Mouse (Mus musculus) embryo, embryonic 9.5 days (tissue): ENCODE results near the gene Ank3.

Experiments
- DNase-seq: peaks from one replicate; pipeline ENCODE4 v3.0.0-alpha.2; 2017; ENCODE audit errors: extremely low spot score

Ank3 gene

DNA sequence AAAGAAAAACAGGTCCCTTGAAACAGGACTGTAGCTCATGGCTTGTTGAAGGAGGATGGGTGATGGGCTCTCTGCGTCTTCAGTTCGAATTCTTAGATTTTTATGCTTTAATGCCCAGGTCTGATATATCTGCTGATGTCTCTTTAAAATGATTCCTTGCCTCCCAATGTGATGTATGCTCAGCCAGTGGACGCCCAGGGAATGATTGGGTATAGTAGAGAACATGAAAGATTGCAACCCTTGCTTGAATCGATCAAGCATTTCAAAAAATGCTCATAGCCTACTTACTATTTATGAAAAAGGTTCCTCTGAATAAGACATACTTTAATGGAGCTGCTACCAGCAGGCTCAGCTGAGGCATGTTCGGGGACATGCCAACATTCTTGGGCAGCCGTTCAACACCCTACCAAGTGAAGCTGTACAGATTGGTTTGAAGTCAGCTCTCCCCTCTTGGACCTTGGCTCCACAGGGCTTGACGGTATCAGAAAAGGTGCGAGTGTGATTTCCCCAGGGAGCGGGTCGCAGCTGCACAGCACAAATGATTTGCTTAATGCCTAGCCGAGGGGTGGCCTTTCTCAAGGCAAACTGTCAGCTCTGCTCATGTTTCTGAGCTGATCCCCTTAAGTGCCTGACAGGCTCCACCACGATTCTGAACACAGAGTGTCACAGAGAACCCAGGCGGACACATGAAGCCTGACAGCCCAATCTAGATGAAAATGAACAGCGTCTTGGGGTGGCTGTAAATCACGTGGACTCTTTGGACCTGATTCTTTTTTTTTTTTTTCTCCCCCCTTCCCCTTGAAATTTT is 136.8 kb downstream of the Ank3 start:
- DNase-seq, result no peak

DNA sequence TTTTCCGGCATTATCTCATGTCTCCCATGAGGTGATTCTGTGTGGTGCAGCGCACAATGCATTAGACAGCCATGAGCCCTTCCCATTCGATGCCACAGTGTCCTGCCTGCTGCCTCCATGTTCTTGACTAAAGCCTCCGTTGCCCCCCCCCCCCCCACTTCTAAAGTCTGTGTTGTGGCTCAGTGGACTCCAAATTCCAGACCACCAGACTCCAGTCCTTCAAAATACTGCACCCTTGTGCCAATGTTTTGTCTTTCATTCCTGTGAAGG is 137.3 kb downstream of the Ank3 start:
- DNase-seq, result no peak

DNA sequence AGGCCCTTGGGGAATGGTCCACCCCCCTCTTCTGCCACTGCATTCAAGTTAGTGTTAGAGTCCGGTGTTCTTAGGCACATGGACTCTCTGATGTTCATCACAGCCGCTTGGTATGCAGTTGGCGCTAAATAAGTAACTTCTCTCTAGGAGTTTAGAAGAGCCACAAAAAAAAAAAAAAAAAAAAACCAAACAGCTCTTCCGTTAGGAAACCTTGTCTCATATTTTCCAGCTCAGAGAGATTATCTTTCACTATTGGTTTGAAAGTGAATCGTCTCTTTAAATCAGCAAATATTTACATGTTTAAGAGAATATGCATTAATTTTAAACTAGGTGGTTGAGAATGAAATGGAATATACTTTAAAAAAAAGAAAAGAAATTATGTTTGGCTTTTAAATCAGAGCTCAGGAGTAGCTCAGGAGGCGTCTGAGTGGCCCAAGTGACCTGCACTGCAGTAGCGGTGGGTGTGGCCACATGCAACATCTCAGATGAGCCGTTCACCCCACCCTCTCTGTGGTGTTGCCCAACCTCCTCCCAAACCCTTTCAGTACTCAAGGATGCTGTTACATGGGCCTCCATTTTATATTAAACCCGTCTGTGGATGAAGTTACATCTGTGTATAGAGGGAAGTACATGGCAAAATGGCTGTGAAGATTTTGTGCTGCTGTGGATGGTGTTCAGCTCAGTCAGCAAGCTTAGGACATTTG is 138.0 kb downstream of the Ank3 start:
- DNase-seq, result no peak

DNA sequence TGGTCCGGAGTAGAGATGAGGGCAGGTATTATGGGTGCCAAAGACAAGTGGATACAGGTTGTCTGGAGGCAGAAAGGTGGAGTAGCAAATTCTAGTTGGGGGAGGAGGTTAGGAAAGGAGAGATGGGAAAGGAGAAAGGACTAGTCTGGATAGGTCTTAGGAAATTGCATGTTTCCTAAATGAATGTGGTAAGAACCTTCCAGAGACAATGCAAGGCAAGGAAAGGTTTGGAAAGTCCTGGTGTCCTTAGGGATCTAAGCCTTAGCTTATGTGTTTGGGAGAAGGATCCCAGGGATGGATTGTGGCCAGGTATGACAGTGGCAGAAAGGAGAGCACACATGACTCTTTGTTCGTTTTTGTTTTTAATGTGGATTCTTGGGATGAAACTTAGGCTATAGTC is 139.7 kb downstream of the Ank3 start:
- DNase-seq, result no peak

DNA sequence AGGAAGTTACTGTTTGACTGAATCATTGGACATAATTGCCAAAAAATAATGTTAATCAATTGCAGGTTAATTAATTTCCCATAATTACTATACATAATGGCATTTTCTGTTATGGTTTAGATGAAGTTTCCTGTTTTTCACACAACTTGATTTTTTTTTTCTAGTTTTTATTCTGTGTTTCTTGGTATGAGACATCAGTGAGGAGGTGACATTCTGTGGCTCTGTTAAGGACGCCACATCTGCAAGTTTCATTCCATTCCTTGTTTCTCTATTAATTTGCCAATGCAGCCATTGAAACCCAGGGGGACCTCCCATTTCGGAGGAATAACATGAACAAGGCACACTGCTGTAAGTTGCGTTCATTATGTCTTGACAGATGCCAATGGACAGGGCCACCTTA is 143.9 kb downstream of the Ank3 start:
- DNase-seq, result no peak

DNA sequence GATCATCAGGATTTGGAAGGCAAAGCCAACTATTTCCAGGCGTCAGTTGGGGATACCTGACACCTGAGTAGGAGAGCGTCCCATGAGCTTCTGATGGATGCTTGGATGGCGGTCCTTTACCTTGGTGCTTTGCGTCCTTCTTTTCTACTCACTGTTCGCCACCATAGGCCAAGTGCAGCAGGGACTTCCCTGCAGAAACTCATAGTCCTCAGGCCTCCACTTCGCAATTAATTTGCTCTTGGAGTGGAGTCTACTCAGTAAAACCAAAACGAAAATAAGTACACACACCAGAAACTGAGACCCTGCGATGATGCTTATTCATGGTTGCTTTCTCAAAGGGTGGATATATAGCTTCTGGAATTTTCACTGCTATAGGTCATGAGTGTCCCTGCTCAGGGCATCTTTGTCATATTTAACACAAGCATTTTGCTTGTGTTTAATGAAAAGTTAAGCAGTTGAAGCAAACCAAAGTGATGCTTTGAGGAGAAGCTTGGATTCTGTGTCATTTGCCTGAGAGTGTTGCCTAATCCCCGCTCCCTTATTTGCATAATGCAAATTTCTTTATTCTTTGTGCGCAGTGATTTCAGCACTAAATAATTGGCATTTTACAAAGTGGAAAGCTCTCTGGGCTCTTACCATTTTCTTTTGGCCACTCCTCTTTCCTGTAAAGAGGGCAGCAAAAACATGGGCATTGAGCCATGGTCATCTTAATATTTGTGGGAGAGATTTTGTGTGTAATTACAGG is 145.5 kb downstream of the Ank3 start:
- DNase-seq, result no peak

DNA sequence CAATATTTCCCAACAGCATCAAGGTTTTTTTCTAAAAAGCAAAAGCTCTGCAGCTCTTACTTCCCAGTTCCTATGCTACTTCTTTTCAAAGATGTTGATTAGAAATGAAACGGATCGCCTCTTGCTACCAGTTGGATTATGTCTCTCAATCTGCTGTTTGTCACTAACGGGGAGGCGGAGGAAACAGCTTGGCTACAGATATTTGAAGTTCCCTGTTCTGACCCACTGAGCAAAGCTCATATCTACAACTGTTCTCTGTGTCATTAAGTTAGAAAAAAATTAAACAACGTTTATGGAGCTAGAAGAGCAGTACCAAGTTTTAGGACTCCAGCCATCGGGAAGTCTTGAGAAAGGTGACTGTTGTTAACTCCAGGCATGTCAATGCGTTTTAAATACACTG is 146.1 kb downstream of the Ank3 start:
- DNase-seq, result no peak

DNA sequence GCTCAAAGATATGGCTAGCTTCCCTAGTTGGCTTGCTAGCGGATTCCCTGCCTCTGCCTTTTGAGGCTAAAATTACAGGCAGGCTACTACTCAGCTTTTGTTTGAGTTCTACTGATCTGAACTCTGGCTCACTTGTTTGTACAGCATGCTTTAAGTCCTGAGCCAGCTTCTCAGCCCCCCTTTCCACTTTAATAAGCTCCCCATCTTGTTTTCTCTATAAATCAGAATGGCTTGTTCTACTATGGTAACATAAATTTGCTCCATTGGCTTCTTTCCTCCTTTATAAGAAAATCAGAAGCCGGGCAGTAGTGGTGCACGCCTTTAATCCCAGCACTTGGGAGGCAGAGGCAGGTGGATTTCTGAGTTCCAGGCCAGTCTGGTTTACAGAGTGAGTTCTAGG is 147.4 kb downstream of the Ank3 start:
- no peak for DNase-seq

DNA sequence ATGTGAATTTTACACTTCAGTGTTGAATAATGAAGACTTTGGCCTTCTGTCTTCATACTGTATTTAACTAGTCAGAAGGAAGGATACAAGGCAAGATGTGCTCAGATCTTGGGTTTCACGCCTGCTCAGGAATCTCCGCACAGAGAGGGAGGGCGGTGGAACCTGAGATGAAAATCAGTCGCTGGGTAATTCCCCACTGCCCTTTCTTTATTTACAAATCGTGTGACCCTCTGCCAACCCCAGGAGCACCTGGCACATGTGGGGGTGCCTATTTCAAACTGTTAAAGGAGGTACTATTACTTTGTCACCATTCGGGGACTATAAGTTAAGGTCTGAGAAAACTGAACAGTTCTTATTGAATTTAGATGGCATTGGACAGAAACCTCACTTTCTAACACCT is 148.1 kb downstream of the Ank3 start:
- DNase-seq, result no peak

DNA sequence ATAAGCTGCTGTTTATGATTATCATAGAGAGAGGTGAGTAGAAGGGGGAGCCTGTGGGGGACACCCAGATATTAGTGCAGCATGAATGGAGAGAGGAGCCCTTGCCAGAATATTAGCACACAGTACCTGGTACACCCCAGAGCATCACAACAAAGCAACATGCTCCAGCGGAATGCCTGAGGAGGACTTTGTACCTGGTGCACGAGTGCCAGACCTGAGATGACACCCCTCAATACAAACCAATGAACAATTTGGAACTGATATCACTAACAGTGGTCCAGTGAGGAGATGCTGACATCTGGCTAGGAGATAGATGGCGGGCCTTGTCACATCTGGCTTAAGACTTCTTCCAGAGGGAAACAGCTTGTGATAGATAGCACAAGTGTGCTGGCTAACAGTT is 150.2 kb downstream of the Ank3 start:
- DNase-seq, result no peak

DNA sequence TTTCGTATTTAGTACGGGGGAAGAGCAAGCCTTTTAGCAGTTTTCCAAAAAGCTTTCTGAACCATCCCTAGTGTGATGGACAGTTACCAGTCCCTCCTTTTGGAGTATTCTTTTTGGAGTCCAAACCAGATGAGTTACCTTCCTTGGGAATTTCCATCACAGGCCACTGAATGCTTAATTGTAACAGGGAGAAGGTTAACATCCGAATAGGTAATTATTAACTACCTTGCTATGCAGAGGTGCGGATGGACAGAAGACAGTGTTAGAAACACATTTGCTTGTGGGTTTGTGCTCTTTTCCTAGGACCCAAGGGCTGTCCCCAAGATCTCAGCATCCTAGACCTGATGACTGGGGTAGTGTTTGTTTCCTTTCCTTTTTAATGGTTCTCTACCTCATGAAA is 150.6 kb downstream of the Ank3 start:
- DNase-seq, result no peak

DNA sequence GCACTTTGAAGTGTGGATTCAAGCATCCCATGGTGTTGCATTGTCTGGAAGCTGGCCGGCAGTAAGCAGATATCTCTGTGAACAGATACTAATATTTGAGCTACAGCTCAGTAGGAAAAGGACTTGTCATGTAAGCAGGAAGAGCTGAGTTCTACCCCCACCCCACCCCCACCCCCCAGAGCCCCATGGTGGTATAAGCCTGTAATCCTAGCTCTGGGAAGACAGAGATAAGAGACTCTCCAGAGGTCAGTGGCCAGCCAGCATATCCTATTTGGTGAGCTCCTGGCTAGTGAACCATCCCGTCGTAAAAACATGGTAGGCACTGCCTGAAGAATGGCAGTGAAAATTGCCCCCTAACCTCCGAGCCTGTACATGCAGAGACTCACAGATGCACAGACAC is 152.3 kb downstream of the Ank3 start:
- no peak for DNase-seq

DNA sequence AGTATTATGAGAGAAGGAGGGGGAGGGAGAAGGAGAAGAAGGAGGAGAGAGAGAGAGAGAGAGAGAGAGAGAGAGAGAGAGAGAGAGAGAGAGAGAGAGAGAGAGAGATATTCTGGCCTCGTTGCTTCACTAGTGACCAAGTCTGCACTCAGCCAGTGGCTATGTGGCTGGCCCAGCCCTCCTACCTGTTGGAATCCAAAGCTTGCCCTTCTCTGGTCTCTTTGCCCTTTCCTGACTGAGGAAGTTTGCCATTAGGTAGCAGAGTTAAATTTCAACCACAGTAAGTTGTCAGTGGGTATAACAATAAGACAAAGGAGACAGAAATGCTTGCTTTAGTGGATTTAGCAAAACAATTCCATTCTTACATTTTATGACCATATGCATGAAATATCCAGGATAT is 154.5 kb downstream of the Ank3 start:
- no peak for DNase-seq

DNA sequence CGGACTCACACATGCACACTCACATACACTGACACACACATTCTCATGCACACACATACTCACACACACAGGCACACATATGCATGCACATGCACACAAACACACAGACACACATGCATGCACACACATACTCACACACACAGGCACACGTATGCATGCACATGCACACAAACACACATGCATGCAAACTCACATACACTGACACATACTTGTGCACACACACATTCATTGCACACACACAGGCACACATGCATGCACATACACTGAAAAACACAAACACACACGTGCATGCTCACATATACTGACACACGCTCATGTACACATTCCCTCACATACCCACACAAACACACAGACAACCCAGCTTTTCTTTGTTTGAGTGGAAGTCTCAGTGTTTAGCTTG is 157.0 kb downstream of the Ank3 start:
- no peak for DNase-seq

DNA sequence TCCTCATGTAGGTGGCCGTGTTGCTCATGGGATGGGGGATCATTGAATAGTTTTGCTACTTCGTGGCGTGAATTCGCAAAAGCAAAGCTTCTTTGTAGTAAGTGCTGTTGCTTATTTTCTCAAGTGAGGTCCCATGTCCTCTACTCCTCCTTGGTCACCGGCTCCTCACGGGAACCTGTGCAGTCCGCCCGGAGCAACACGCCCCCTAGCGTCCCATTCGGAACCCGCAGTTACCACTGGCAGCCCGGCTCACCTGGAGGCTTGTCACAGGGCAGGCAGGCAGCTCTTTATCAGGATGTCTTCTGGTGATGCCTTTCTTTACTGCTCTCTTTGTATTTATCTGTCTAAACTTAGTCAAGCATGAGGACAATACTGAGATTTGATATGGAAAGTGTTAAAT is 157.7 kb downstream of the Ank3 start:
- DNase-seq, result peak; percentile 47

DNA sequence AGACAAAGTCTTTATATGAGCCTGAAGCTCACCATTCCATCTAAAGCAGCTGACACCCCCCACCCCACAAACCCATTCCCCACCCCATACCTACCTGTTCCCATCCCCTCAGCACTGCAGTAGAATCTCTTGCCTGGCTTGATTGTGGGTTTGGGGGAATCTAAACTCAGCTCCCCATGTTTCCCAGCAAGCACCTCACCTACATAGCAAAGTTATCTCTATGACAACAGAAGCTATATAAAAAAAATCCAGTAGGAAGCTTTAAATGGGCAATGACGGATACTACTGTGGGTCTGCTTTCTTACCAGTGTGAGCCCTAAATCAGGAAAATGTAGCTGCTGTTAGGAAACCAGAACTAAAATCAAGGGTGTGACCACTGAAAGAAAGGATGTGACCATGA is 161.7 kb downstream of the Ank3 start:
- DNase-seq, result no peak

DNA sequence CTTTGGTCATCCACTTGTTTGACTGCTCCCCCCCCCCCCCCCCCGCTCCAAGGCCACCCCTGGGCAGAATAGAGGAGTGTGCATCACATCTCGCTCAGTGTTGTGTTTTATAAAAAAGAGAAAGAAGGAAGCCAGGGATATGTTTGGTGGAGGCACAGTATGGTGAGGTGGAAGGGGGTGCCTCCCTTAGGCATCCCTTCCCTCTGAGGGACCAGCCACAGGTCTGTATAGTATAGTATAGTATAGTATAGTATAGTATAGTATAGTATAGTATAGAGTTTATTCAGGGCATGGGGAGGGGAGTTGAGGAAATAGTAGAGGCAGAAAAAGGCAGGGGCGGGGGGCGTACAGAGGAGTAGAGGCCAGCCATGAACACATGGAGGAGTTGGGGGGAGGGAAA is 164.4 kb downstream of the Ank3 start:
- DNase-seq, result no peak

DNA sequence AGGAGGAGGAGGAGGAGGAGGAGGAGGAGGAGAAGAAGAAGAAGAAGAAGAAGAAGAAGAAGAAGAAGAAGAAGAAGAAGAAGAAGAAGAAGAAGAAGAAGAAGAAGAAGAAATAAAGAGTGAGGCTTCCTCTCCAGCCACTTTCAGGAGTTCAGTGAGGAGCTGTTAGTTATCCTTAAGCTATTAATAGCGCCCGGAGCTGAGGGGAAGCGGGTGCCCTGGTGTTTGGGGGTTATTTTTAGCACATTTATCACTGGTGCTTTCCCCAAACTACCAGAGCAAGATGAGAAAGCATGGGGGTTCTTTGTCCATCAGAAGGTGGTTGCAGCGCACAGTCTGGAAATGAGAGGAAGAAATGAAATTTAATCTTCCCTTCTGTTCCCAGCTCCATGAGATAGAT is 166.5 kb downstream of the Ank3 start:
- no peak for DNase-seq

DNA sequence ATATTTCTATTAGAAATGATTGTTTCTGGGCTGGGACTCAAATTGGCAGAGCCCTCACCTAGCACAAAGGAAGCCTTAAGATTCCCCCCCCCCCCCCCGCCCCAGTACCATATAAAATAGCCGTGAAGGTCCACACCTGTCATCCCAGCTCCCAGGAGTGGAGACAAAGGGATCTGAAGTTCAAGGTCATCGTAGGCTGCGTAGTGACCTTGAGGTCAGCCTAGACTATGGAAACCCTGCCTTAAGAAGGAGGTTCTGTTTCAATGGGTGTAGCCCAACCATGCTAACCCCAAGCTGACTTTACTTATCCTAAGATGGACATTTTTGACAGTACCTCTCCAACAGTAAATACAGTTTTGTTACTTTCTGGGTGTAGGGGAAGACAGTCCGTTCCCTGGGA is 170.4 kb downstream of the Ank3 start:
- no peak for DNase-seq

DNA sequence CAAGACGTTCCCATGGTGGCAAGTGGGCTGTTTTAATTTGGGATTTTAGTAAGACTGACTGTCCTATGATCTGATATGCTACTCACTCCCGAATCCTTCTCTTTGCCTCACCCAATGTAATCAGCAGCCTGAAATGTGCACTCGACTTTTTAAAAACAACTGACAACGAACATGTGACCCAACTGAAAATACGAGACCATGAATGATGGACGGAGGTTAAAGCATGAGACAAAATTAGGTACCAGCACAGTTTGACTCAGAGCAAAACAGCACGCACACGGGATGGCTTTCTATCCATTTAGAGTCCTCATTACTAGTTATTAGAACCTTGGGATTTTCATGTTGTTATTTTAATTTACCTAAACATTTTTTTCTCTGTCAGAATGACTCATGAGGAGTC is 171.2 kb downstream of the Ank3 start:
- no peak for DNase-seq

DNA sequence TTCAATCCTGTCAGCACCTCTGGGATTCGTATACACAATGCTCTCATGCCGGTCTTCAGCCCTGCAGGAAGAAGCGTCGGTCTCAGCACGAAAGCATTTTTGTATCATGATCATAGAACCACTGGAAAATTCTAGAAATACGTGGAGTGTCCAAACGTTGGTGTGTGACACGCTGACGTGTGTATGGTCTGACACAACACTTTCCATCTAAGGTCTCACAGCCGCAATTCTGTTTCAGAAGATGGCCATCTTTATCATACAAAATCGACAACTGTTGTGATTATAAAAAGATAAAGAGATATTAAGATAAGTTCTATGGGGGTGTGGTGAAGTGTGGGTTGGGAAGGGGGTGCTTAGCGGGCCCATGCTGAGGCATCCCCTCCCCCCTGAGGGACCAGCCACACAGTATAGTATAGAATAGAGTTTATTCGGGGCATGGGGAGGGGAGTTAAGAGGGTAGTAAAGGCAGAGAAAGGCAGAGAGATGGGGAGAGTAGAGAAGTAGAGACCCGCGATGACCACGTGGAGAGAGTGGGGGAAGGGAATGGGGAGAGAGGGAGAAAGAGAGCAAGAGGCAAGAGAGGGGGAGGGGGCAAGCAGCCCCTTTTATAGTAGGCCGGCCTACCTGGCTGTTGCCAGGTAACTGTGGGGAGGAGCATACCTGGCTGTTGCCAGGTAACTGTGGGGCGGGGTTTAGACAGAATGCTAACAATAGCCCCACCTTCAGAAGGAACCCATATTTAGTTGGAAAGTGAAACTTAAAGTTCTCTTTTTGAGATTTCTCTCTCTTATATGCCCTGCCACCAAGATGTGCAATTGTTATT is 172.1 kb downstream of the Ank3 start:
- peak; percentile 39 for DNase-seq

DNA sequence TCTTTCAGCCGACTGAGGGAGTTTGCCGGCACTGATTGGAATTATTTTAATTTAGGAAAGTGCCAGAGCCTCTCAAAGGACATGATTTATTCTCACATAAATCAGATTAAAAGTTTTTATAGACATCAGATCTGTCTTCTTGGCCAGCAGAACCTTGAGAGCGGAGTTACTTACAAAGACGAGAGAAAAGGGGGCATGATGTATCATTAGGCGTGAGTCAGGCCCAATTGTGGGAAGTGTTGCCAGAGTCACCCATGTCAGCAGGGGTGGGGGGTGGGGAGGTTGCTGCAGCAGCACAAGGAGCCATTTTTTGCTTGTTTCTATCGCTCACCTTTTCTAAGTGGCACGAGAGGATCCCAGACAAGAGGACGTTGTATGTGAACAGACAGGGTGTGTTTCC is 172.8 kb downstream of the Ank3 start:
- peak; percentile 31 for DNase-seq
